Mouse (Mus musculus) heart, adult 2 months (tissue): ENCODE data around the gene Lmo7.

Experiments used
- CTCF ChIP-seq: fragments of 200-600 bp; IDR thresholded peaks from 2 replicates; pipeline ENCODE4 v1.8.1; 2022; ENCODE audit warnings: antibody characterized with exemption, mild to moderate bottlenecking, moderate library complexity
- EP300 ChIP-seq: fragments of 200-500 bp; IDR thresholded peaks from 2 replicates; pipeline ENCODE4 v1.6.1; 2011; ENCODE audit warnings: low read depth, low read length, control low read depth; ENCODE audit not compliant: insufficient read depth
- POLR2A ChIP-seq: fragments of 200-500 bp; IDR thresholded peaks from 2 replicates; pipeline ENCODE4 v1.6.1; 2011; ENCODE audit warnings: mild to moderate bottlenecking, low read depth, low read length, control low read depth; ENCODE audit not compliant: insufficient read depth

DNA sequence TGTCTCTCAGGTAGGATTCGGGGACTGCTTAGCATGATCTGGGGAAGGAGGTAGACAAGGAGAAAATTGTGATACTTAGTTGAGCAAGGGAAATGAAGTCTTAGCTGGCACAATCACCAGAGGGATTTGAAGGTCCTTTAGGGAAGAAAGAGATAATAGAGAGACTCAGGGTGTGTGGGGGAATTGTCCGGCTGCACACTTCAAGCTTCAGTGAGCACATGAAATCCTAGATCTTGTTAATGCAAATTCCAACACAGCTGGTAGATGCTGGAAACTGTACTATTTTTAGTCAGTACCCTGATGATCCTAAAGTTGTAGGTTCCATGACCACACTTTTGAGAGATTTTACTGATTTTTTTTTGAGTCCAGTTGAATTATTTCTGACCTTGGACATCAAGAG is 15.3 kb upstream of the Lmo7 start:
- TF ChIP-seq POLR2A = no peak
- no peak for TF ChIP-seq EP300
- TF ChIP-seq CTCF = no peak
